Comparison of ENCODE assay signal across 22 mouse cellular contexts in the genomic region with DNA sequence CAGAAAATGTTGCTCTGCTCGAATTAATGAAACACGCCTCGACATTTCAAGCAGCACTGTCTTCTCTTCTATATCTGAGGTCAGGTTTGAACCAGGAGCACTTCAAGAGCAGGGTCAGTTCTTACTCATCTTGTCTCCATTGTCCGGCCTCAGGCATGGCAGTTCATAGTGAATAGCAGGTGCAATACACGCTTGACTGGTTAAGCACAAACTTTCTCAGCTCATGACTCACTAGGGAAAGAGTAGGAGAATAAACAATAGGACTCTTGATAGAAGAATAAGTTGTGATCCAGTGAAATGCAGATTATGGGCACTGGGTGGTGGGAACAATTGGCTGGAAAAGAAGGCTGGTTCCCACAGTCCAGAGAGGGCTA. TPM values are rescaled to one million over a fixed set of nuclear protein-coding genes. Genes with fewer than 3 reads are reported as not detected.
A peak's percentile ranks its signal among the peaks of the same experiment; 100 is the strongest.
DNase-seq lines count a peak whose midpoint lies in the region; ATAC-seq and TF ChIP-seq lines count a peak whose summit lies in the region.
"Had no signal": no experiment of that assay in that cellular context is flagged by ENCODE, and none has a peak within 500 bp of the region (broad histone marks: within the 10 kb centered on the region; RNA-seq: fewer than 3 reads in every experiment).

No protein-coding gene starts in this region.

- DNase-seq in kidney, adult 8-10 months, result no peak
- peak; percentile 28 for DNase-seq in midbrain, embryonic 11.5 days (ENCODE audit: low spot score, missing footprints)
- peak; percentile 72 for DNase-seq in Patski (ENCODE audit: low read depth, low spot score)
- no peak for DNase-seq in liver
- no peak for DNase-seq in right cerebral cortex, postnatal 4 days
- DNase-seq: adrenal gland, postnatal 10 days; cerebellum, adult 11 months; cerebellum, adult 8-10 months; cerebellum, postnatal 14 days; embryo, embryonic 11 days; gastrocnemius, adult 2 months; gastrocnemius, postnatal 25 days; heart, adult 18-20 months; heart, postnatal 14 days had no signal

- no peaks in the 10 kb centered on the region for H3K27me3 ChIP-seq in kidney, embryonic 15.5 days
- no peaks in the 10 kb centered on the region; the same call in 1 of the 2 replicates for H3K27me3 ChIP-seq in midbrain, embryonic 11.5 days (ENCODE audit: control insufficient read depth, insufficient read depth, low read length)
- no peaks in the 10 kb centered on the region; the same call in 1 of the 2 replicates for H3K27me3 ChIP-seq in midbrain, embryonic 15.5 days (replicated peaks)
- H3K27me3 ChIP-seq in Patski, result no peaks in the 10 kb centered on the region
- H3K27me3 ChIP-seq: embryonic facial prominence, embryonic 13.5 days; forebrain, embryonic 13.5 days; heart, embryonic 15.5 days had no signal

- peak overlapping the region; percentile 52; the same call in 1 of the 2 replicates for H3K27ac ChIP-seq in kidney, embryonic 15.5 days
- no peak overlapping the region for H3K27ac ChIP-seq in midbrain, embryonic 11.5 days (ENCODE audit: low read depth, low read length)
- H3K27ac ChIP-seq in midbrain, embryonic 15.5 days, result no peak overlapping the region
- H3K27ac ChIP-seq: embryonic facial prominence, embryonic 13.5 days; forebrain, embryonic 13.5 days; heart, embryonic 15.5 days; hindbrain, embryonic 13.5 days; hindbrain, postnatal 0 days had no signal

- CTCF ChIA-PET in Patski (lab: Charles Lee), result interaction anchor here (0.5 to 2.5 kb wide), 4 partner anchors 13 to 172 kb away, joined by 3 to 6 read pairs (median 4); no protein-coding TSS in a partner anchor

- TF ChIP-seq CTCF in Patski (IDR thresholded peaks at IDR 0.05), result no peak

- no peaks in the 10 kb centered on the region for H3K9me3 ChIP-seq in kidney, embryonic 15.5 days (replicated peaks)
- no peaks in the 10 kb centered on the region for H3K9me3 ChIP-seq in midbrain, embryonic 11.5 days (ENCODE audit: control insufficient read depth, low read length)
- H3K9me3 ChIP-seq in midbrain, embryonic 15.5 days, result no peaks in the 10 kb centered on the region
- H3K9me3 ChIP-seq: embryonic facial prominence, embryonic 13.5 days; forebrain, embryonic 13.5 days; heart, embryonic 15.5 days; hindbrain, embryonic 13.5 days had no signal

- no peak for ATAC-seq in kidney, embryonic 15.5 days (replicated peaks; ENCODE audit: low FRiP score)
- ATAC-seq in midbrain, embryonic 11.5 days (ENCODE audit: low FRiP score), result no peak
- ATAC-seq in midbrain, embryonic 15.5 days (replicated peaks), result no peak
- peak; percentile 40 for ATAC-seq in Patski
- ATAC-seq: forebrain, embryonic 13.5 days; hindbrain, postnatal 0 days had no signal

- H3K36me3 ChIP-seq in kidney, embryonic 15.5 days, result peaks cover 21% of the 10 kb centered on the region
- H3K36me3 ChIP-seq in midbrain, embryonic 11.5 days (ENCODE audit: control insufficient read depth, insufficient read depth, low read length), result peaks cover 4% of the 10 kb centered on the region; the same call in 1 of the 2 replicates
- peaks cover 11% of the 10 kb centered on the region for H3K36me3 ChIP-seq in midbrain, embryonic 15.5 days (replicated peaks)

- in situ Hi-C loops in Patski (cut with MboI; ENCODE audit: low pct_unique_long_range_greater_than_20kb), result no loop called here

- H3K9ac ChIP-seq in kidney, embryonic 15.5 days, result no peak overlapping the region
- no peak overlapping the region for H3K9ac ChIP-seq in midbrain, embryonic 11.5 days (ENCODE audit: low read length)
- H3K9ac ChIP-seq in midbrain, embryonic 15.5 days, result no peak overlapping the region
- H3K9ac ChIP-seq: embryonic facial prominence, embryonic 13.5 days; forebrain, embryonic 13.5 days; heart, embryonic 15.5 days; hindbrain, embryonic 13.5 days had no signal

- 73% methylated on average over 5 of the region's 5 CpGs for WGBS in kidney, embryonic 15.5 days
- WGBS in midbrain, embryonic 11.5 days, result 83% methylated on average over 5 of the region's 5 CpGs
- 86% methylated on average over 5 of the region's 5 CpGs for WGBS in midbrain, embryonic 15.5 days

- H3K4me2 ChIP-seq in kidney, embryonic 15.5 days, result no peak overlapping the region
- no peak overlapping the region for H3K4me2 ChIP-seq in midbrain, embryonic 11.5 days
- no peak overlapping the region for H3K4me2 ChIP-seq in midbrain, embryonic 15.5 days

- H3K4me3 ChIP-seq in kidney, embryonic 15.5 days (replicated peaks), result no peak overlapping the region
- no peak overlapping the region for H3K4me3 ChIP-seq in midbrain, embryonic 11.5 days (ENCODE audit: low read depth, low read length)
- H3K4me3 ChIP-seq in midbrain, embryonic 15.5 days, result no peak overlapping the region
- H3K4me3 ChIP-seq: forebrain, embryonic 13.5 days; hindbrain, embryonic 13.5 days had no signal

- POLR2A ChIA-PET in Patski (lab: Charles Lee), result no interaction called here

- H3K4me1 ChIP-seq in kidney, embryonic 15.5 days, result peaks cover 14% of the 10 kb centered on the region; the same call in 1 of the 2 replicates
- H3K4me1 ChIP-seq in midbrain, embryonic 11.5 days (ENCODE audit: control insufficient read depth, insufficient read depth, low read length), result peaks cover 8% of the 10 kb centered on the region
- H3K4me1 ChIP-seq in midbrain, embryonic 15.5 days, result peaks cover 13% of the 10 kb centered on the region

RNA-seq across cellular contexts. Expression of a gene that starts 1.2 kb away (rescaled TPM):
- polyA plus RNA-seq in kidney, embryonic 15.5 days (2015; fragmentation: Nextera tagmentation; extraction: Ambion mirVana), result 84.4 and 94.9 TPM in 2 replicates
- 104 and 116 TPM in 2 replicates for polyA plus RNA-seq in midbrain, embryonic 11.5 days (2014; fragmentation: Nextera tagmentation; extraction: Ambion mirVana)
- 88.4 and 90.4 TPM in 2 replicates for polyA plus RNA-seq in midbrain, embryonic 15.5 days (2015; fragmentation: Nextera tagmentation; extraction: Ambion mirVana)
- polyA plus RNA-seq in Patski (2021), result 63.1 TPM

RNA-seq across cellular contexts. Expression of a gene that starts 17.0 kb away (rescaled TPM):
- polyA plus RNA-seq in kidney, embryonic 15.5 days (2015; fragmentation: Nextera tagmentation; extraction: Ambion mirVana), result not detected in 2 replicates
- polyA plus RNA-seq in midbrain, embryonic 11.5 days (2014; fragmentation: Nextera tagmentation; extraction: Ambion mirVana), result 0.07 TPM in 1 of 2 replicates, not detected in the other
- polyA plus RNA-seq in midbrain, embryonic 15.5 days (2015; fragmentation: Nextera tagmentation; extraction: Ambion mirVana), result 0.06 TPM in 1 of 2 replicates, not detected in the other
- polyA plus RNA-seq in Patski (2021), result not detected
- polyA plus RNA-seq: embryonic facial prominence, embryonic 13.5 days; forebrain, embryonic 13.5 days; heart, embryonic 11.5 days; heart, embryonic 15.5 days; hindbrain, embryonic 13.5 days had no signal

RNA-seq across cellular contexts. Expression of a gene that starts 38.5 kb away (rescaled TPM):
- polyA plus RNA-seq in kidney, embryonic 15.5 days (2015; fragmentation: Nextera tagmentation; extraction: Ambion mirVana), result 123 and 126 TPM in 2 replicates
- 129 and 143 TPM in 2 replicates for polyA plus RNA-seq in midbrain, embryonic 11.5 days (2014; fragmentation: Nextera tagmentation; extraction: Ambion mirVana)
- polyA plus RNA-seq in midbrain, embryonic 15.5 days (2015; fragmentation: Nextera tagmentation; extraction: Ambion mirVana), result 40.5 and 40.7 TPM in 2 replicates
- 36.6 TPM for polyA plus RNA-seq in Patski (2021)

RNA-seq across cellular contexts. Expression of a gene that starts 38.5 kb away (rescaled TPM):
- 14.9 and 15.3 TPM in 2 replicates for polyA plus RNA-seq in kidney, embryonic 15.5 days (2015; fragmentation: Nextera tagmentation; extraction: Ambion mirVana)
- polyA plus RNA-seq in midbrain, embryonic 11.5 days (2014; fragmentation: Nextera tagmentation; extraction: Ambion mirVana), result 13.5 and 17.8 TPM in 2 replicates
- polyA plus RNA-seq in midbrain, embryonic 15.5 days (2015; fragmentation: Nextera tagmentation; extraction: Ambion mirVana), result 24.4 and 24.9 TPM in 2 replicates
- 11.9 TPM for polyA plus RNA-seq in Patski (2021)

Comparison
In these comparisons a context has a peak if more than half of its experiments do, and no peak if none do; other contexts are left out.
1. DNase-seq: peak in midbrain, embryonic 11.5 days (single experiment) and Patski (single experiment); none in kidney, adult 8-10 months (0 of 2), liver (single experiment) and right cerebral cortex, postnatal 4 days (single experiment).